Mouse (Mus musculus): ENCODE results near the gene Coq9.

Gene Coq9

GRCm38 (mm10) chr8:94870003-94870402, 31.9 kb downstream of the Coq9 start:
- DNase-seq (ENCODE audit: low read depth): no peak

DNA sequence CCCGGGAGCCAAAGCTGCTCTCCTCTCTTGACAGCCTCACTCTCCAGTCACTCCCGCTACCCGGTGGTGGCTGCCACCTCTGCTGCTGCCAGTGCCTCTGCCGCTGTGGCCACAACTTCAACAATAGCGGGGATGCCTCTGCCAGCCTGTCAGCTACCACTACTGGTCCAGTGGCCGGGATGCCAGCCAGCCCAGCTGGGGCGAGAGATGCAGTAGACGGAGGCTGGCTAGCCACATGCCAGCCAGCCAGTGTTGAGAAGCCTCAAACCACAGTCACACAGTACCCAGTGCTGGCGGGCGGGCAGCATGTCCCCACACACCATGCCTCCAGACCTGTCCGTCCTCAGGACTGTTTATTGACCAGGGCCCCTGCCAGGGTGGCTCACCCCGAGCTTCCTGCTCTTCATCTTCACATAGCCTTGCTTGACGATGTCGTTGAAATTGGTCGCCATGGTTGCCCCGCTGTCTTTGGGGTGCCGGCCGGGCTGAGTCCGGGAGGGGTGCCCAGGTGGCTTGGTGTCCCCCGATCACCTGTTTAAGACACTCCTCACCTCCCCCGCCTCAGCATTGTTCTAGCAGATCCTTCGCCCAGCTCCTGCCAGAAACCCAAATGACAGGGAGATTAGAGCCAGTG, 32.5 kb downstream of the Coq9 start:
- no peak for DNase-seq (ENCODE audit: low read depth)

GRCm38 (mm10) chr8:94871108-94871894, 33.2 kb downstream of the Coq9 start:
- DNase-seq (ENCODE audit: low read depth): no peak

- no peak for DNase-seq (ENCODE audit: low read depth)
Observed at GRCm38 (mm10) chr8:94872156-94872555, 34.0 kb downstream of the Coq9 start.

DNA sequence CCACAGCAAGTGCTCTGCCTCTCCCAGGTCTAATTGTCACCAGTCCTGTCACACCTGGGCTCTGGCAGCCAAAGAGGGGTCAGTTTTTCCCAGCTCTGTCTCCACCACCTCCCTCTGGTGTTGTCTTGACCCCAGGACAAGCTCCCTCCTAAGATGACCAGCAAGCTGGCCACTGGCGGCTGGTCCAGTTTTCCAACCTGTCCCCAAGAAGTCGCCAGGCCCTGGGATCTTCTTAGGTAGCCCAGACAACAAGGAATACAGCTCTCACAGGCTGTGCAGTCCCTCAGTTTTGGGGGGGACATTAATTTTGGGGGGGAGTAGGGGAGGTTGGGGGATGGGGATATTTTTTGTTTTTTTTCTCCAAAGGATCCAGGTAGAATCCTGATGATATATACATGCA, 34.5 kb downstream of the Coq9 start:
- DNase-seq (ENCODE audit: low read depth): no peak

GRCm38 (mm10) chr8:94874358-94874757, 36.2 kb downstream of the Coq9 start:
- peak; percentile 70 for DNase-seq (ENCODE audit: low read depth)

GRCm38 (mm10) chr8:94875096-94875870, 37.2 kb downstream of the Coq9 start:
- no peak for DNase-seq (ENCODE audit: low read depth)

DNA sequence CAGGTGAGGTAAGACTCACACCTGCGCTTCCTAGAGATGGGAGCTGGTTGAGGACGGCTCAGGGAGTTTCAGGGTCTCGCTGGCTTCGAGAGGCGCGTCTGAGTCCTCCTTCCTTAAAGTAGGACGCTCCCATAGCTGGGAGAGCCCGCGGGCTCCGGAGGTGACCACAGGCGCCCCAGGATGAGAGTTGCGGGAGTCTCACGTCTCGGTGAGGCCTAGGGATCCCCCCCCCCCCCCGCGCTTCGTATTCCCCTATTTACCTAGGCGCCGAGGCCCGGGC, 37.7 kb downstream of the Coq9 start:
- no peak for DNase-seq (ENCODE audit: low read depth)

DNA sequence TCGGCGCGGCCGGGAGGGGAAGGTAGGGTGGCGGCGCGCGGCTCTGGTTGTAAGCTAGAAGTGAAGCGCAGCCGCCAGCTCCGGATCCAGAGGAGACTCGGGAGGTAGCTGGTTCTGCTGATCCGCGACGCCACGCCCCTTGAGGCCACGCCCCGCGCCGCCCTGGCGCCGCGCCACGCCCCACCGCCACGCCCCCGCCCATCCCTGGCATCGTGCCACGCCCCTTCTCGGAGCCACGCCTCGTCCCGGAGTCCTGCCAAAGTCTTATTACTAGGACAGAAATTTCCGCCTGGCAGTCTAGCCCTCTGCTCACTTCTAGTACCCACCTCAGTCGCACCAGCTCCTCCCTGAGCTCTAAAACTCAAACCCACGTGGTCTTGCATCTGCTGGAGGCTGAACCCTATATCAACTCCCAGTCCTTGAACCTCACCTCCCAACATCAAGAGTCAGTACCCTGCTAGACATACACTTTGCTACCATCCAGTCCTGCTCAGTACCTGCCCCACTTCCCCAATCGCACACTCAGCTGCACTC, 38.1 kb downstream of the Coq9 start, which contains the start of gene Dok4:
Gene Dok4 (minus strand): TSS at position 134 of the 534 bp plus-strand sequence.
- peak; percentile 65 for DNase-seq (ENCODE audit: low read depth)

DNA sequence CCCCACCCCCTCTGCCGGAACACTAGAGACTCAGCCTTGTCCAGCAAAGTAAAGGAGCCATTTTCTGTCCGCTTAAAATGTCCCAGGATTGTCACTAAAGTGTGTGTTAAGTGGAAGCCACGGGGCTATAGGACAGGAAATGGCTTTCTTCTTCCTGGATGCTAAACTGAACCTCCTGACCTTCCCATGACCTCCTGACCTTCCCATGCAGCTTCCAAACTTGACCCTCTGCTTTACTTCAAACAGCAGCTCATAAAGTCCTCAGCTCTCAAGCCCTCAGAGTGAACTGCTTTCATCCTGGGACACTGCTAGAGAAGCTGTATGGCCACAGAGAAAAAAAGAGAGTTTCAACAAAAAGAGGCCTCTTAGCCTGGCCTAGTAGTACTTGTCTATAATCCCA, 38.7 kb downstream of the Coq9 start:
- DNase-seq (ENCODE audit: low read depth): no peak

- DNase-seq (ENCODE audit: low read depth): no peak
Observed at GRCm38 (mm10) chr8:94880742-94881141, 42.6 kb downstream of the Coq9 start.

DNA sequence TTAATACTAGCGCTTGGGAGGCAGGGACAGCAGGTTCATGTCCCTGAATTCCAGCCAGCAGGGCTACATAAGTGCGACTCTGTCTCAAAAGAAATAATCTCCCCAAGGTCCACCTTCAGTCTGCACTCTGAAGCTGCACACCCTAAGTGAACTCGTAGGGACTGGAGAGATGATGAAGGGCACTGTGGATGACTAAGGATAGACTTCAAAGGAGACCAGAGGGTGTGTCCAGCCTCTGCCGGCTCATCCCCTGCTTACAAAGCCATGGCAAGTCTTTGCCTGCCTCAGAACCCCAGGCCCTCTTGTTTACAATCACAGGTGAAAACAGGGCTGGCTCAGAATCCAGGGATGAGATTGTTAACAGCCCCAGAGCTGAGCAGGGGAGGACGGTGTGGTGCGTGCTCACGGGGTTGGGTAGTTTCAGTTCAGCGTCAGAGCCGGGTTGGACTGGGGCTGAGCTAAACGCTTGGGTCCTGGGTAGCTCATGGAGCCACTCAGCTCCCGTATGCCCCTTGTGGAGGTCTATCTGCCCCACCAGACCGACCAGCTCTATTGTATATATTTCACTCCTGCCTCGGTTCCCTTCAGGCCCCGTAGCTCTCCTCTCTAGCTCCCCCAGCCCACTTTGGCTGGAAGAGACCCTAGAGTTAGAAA, 50.4 kb downstream of the Coq9 start:
- no peak for DNase-seq (ENCODE audit: low read depth)

DNA sequence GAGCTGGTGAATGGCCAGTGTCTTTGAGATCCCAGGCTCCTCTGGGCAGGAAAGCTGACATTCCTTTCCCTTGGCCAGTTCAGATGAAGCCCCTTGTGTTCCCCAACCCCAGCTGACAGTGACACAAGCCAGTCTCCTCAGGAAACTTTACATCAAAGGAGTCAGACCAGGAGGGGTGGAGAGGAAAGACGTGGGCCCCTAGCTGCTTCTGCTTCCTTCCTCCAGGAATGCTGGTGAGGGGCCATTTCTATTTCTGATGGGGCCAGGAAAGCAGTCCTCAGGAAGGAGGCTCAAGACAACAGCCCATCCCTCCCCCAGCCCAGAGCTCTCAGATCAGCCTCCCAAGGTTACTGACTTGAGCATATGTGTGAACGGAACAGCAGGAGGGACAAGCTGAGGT, 54.8 kb downstream of the Coq9 start:
- no peak for DNase-seq (ENCODE audit: low read depth)

GRCm38 (mm10) chr8:94899262-94899661, 61.1 kb downstream of the Coq9 start:
- no peak for DNase-seq (ENCODE audit: low read depth)

DNA sequence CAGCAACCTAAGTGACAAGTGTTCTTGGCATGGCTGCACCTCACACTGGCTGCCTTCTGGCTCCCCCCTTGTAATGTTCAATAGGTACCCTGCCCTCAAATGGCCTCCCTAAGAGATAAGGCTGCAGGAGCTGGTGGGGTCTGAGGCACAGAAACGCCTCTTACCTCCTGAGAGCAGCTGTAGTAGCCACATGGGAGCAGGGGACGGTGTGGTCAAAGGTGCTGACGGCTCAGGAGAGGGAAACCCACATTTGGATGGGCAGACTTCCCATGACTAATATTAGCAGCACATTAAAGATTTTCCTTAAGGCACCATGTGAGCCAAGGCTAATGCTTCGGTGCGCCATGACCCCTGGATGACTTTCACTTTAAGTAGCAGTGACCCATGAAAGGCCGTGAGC, 62.5 kb downstream of the Coq9 start:
- no peak for DNase-seq (ENCODE audit: low read depth)

GRCm38 (mm10) chr8:94901031-94901430, 62.9 kb downstream of the Coq9 start:
- no peak for DNase-seq (ENCODE audit: low read depth)

GRCm38 (mm10) chr8:94903709-94904108, 65.6 kb downstream of the Coq9 start:
- no peak for DNase-seq (ENCODE audit: low read depth)
